Mouse (Mus musculus) stomach, postnatal 0 days (tissue): Measurements from ENCODE around the gene Tubgcp2. TPM values are rescaled to one million over a fixed set of nuclear protein-coding genes. Genes with fewer than 3 reads are reported as not detected.

Experiments used
- ATAC-seq: fragments of 200-750 bp; cut with Nextera tagmentation; 2 replicates; pipeline ENCODE4 v1.8.0; 2017; ENCODE audit not compliant: low FRiP score, low TSS enrichment
- DNase-seq: peaks from one replicate; pipeline ENCODE4 v3.0.0-alpha.2; 2016; ENCODE audit warnings: low spot score
- H3K27ac ChIP-seq: fragments of 300-500 bp; sonication (generic); replicated peaks from 2 replicates; pipeline ENCODE4 v1.5.1; 2014; ENCODE audit warnings: mild to moderate bottlenecking, control low read depth
- H3K27me3 ChIP-seq: fragments of 300-500 bp; sonication (generic); 2 replicates; pipeline ENCODE4 v1.6.1; 2014; ENCODE audit warnings: low read length; ENCODE audit not compliant: control insufficient read depth, insufficient read depth
- H3K36me3 ChIP-seq: fragments of 300-500 bp; sonication (generic); 2 replicates; pipeline ENCODE4 v1.6.1; 2014; ENCODE audit warnings: low read length, mixed read lengths; ENCODE audit not compliant: control insufficient read depth, insufficient read depth
- H3K4me1 ChIP-seq: fragments of 300-500 bp; sonication (generic); replicated peaks from 2 replicates; pipeline ENCODE4 v1.6.1; 2014; ENCODE audit warnings: antibody characterized with exemption; ENCODE audit not compliant: control insufficient read depth, insufficient read depth
- H3K4me2 ChIP-seq: fragments of 300-500 bp; sonication (generic); replicated peaks from 2 replicates; pipeline ENCODE4 v1.6.1; 2014; ENCODE audit warnings: low read depth, mild to moderate bottlenecking, control low read depth, moderate library complexity
- H3K4me3 ChIP-seq: fragments of 300-500 bp; sonication (generic); 2 replicates; pipeline ENCODE4 v1.5.1; 2014; ENCODE audit warnings: low read depth, low read length, control low read depth
- H3K9ac ChIP-seq: fragments of 300-500 bp; sonication (generic); 2 replicates; pipeline ENCODE4 v1.6.1; 2014; ENCODE audit warnings: mild to moderate bottlenecking, low read length, control low read depth, mixed read lengths
- H3K9me3 ChIP-seq: fragments of 300-500 bp; sonication (generic); 2 replicates; pipeline ENCODE4 v1.6.1; 2016; ENCODE audit warnings: low read length; ENCODE audit not compliant: control insufficient read depth
- CTCF ChIP-seq: IDR thresholded peaks from 2 replicates; pipeline ENCODE4 v1.5.1; 2016; ENCODE audit warnings: antibody characterized with exemption, low read depth, mild to moderate bottlenecking, moderate library complexity
- EP300 ChIP-seq: optimal IDR thresholded peaks from 2 replicates; pipeline ENCODE3; 2016; ENCODE audit warnings: antibody characterized with exemption
- WGBS: fragments of 180-500 bp; shearing (Covaris S2); extraction: QIAGEN DNeasy Blood & Tissue Kit; methylation state at CpG from one replicate; pipeline ENCODE4 v1.1.7; 2014; 5-methylcytosine and 5-hydroxymethylcytosine counted together
- polyA plus RNA-seq: library from polyadenylated mRNA; unstranded; fragments of >200 nt; fragmentation: Nextera tagmentation; extraction: Ambion mirVana; gene quantifications from 2 replicates; pipeline ENCODE4 v1.2.1, GENCODE M21; 2015

Tubgcp2 gene
- polyA plus RNA-seq, 1 experiment from 2014 or later, result 17.7 TPM

DNA sequence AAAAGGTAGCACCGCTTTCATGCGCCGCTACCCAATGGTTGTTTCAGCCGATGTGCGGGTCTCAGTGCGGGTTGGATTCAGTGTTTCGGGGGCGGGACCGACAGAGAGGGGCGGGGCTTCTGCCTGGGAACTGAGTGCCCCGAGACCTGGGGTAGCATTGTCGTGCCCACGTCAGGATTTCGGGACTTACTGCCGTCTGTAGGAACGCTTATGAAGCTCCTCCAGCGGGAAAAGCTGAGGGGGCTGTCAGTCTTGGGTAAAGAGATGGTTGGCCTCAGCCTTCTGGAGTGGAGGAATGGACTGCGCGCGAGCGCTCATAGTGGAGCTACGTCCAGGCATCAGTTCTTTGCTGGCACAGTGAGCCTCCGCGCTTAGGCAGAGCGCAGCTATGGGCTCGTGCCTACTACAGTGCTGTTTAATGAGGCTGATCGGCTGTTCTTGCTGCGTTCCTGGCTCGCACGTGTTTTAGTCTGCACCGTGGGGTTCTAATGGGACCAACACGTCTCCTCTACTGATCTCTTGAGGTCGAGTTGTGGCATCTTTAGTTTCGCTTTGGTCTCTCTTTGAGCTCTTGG is 12.7 kb upstream of the Tubgcp2 start:
- Histone ChIP-seq H3K27ac (no peak overlapping the region), H3K4me3 (peak overlapping the region; percentile 41), H3K4me2 (peak overlapping the region; percentile 69), H3K9me3 (no peaks in the 10 kb centered on the region), H3K9ac (no peak overlapping the region; the same call in 1 of the 2 replicates), H3K36me3 (no peaks in the 10 kb centered on the region), H3K27me3 (peaks cover 22% of the 10 kb centered on the region; the same call in 1 of the 2 replicates), H3K4me1 (no peaks in the 10 kb centered on the region; the same call in 1 of the 2 replicates)
- DNase-seq (peak; percentile 36), ATAC-seq (peak; percentile 51; the same call in 1 of the 2 replicates)
- under 1% methylated on average over 34 of the region's 34 CpGs for WGBS
- no peak for TF ChIP-seq CTCF

- TF ChIP-seq EP300, result no peak
- no peak for TF ChIP-seq CTCF
- Histone ChIP-seq H3K4me1 (no peaks in the 10 kb centered on the region; the same call in 1 of the 2 replicates), H3K4me2 (peak within 1 kb of the TSS; percentile 69), H3K27ac (no peak within 1 kb of the TSS), H3K9me3 (no peaks in the 10 kb centered on the region), H3K4me3 (peak within 1 kb of the TSS; percentile 41), H3K9ac (no peak within 1 kb of the TSS; the same call in 1 of the 2 replicates), H3K27me3 (peaks cover 22% of the 10 kb centered on the region; the same call in 1 of the 2 replicates), H3K36me3 (no peaks in the 10 kb centered on the region)
- ATAC-seq (peak; percentile 36; the same call in 1 of the 2 replicates), DNase-seq (no peak)
- WGBS, result 3% methylated on average over 55 of the region's 56 CpGs
Observed at GRCm38 (mm10) chr7:140048361-140049114, 12.1 kb upstream of the Tubgcp2 start, which contains the start of gene Msx3. Msx3 (minus strand) TSS chr7:140049089.

DNA sequence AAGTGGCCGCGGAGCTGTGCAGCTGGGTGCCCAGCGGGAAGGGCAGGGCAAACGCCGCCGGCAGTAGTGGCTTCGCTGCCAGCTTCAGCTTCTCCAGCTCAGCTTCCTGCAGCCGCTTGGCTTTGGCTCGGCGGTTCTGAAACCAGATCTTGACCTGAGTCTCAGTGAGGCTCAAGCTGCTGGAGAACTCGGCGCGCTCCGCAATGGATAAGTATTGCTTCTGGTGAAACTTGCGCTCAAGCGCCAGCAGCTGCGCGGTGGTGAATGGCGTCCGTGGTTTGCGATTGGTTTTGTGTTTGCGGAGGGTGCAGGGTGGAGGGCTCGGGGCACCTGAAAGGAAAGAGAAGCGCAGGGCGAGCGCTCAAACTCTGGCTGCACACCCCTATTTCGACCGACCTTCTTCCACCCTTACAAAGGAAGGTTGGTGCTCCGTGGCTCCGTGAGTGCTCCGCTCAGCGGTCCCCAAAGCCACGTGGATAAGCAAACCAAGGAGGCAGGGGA is 11.4 kb upstream of the Tubgcp2 start:
- TF ChIP-seq EP300 (no peak), CTCF (no peak)
- Histone ChIP-seq H3K36me3 (no peaks in the 10 kb centered on the region), H3K9me3 (no peaks in the 10 kb centered on the region), H3K27ac (no peak overlapping the region), H3K4me2 (peak overlapping the region; percentile 69), H3K9ac (no peak overlapping the region), H3K27me3 (peaks cover 22% of the 10 kb centered on the region; the same call in 1 of the 2 replicates), H3K4me1 (no peaks in the 10 kb centered on the region; the same call in 1 of the 2 replicates), H3K4me3 (peak overlapping the region; percentile 41)
- peak; percentile 32 for DNase-seq
- ATAC-seq, result no peak
- 1% methylated on average over 33 of the region's 33 CpGs for WGBS

DNA sequence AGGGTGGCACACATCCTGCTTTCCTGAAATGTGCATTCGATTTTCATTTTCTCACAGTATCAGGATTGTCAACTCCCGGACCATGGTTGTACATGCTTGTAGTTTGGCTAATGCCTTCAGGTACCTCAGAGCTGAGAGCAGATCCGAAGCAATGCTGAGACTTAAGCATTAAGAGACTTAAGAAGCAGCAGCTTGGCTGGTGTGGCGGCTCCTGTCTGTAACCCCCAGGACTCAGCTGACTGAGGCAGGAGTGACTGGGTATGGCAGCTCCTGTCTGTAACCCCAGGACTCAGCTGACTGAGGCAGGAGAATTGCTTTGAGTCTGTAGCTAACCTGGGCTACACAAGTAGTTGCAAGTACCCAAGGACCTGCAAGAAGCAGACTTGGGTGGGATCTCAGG is 9.1 kb upstream of the Tubgcp2 start:
- Histone ChIP-seq H3K4me2 (no peak overlapping the region), H3K9ac (no peak overlapping the region), H3K27ac (no peak overlapping the region), H3K4me1 (no peaks in the 10 kb centered on the region; the same call in 1 of the 2 replicates), H3K27me3 (peaks cover 22% of the 10 kb centered on the region; the same call in 1 of the 2 replicates), H3K4me3 (no peak overlapping the region), H3K9me3 (no peaks in the 10 kb centered on the region), H3K36me3 (no peaks in the 10 kb centered on the region)
- WGBS, result 71% methylated on average over 4 of the region's 4 CpGs
- ATAC-seq (no peak), DNase-seq (no peak)
- no peak for TF ChIP-seq CTCF
- TF ChIP-seq EP300, result no peak

- DNase-seq (no peak), ATAC-seq (no peak)
- no peaks in the 10 kb centered on the region for H3K36me3 ChIP-seq
- peaks cover 12% of the 10 kb centered on the region; the same call in 1 of the 2 replicates for H3K27me3 ChIP-seq
- H3K27ac ChIP-seq, result no peak overlapping the region
- no peak overlapping the region for H3K4me3 ChIP-seq
- no peak overlapping the region for H3K9ac ChIP-seq
- TF ChIP-seq CTCF (no peak), EP300 (no peak)
- H3K9me3 ChIP-seq, result no peaks in the 10 kb centered on the region
- H3K4me2 ChIP-seq, result no peak overlapping the region
- WGBS, result 49% methylated on average over 3 of the region's 3 CpGs
- no peaks in the 10 kb centered on the region for H3K4me1 ChIP-seq
Observed at GRCm38 (mm10) chr7:140042728-140043127, 6.3 kb upstream of the Tubgcp2 start.
